Mouse (Mus musculus) olfactory bulb, adult 2 months (tissue): ENCODE results near the gene Ankrd50.

Experiments used
- CTCF ChIP-seq: fragments of 200-500 bp; IDR thresholded peaks from 2 replicates; pipeline ENCODE4 v1.5.1; 2012; ENCODE audit warnings: low read depth, mild to moderate bottlenecking, low read length, moderate library complexity; ENCODE audit not compliant: insufficient read depth
- POLR2A ChIP-seq: fragments of 200-500 bp; IDR thresholded peaks from 2 replicates; pipeline ENCODE4 v1.6.1; 2012; ENCODE audit warnings: mild to moderate bottlenecking, low read depth, low read length, moderate library complexity; ENCODE audit not compliant: insufficient read depth

- TF ChIP-seq CTCF (no peak), POLR2A (no peak)
Measured at GRCm38 (mm10) chr3:38501316-38501715, 16.7 kb upstream of the Ankrd50 start.
